Mouse (Mus musculus): ENCODE data around the gene Gm2431.
"Not testable (repeated sequence)": the region's sequence is repeated elsewhere in the genome, so short reads cannot be mapped to it uniquely, and the experiment has no call there.

Gene Gm2431

GRCm38 (mm10) chr7:142212136-142212535 lies 46.0 kb downstream of the Gm2431 start:
- ATAC-seq (ENCODE audit: insufficient number of reproducible peaks, low FRiP score, low TSS enrichment) = not testable (repeated sequence)

- no peak for ATAC-seq (ENCODE audit: insufficient number of reproducible peaks, low FRiP score, low TSS enrichment)
These were observed 46.6 kb downstream of the Gm2431 start, which contains the start of gene Gm7579 for GRCm38 (mm10) chr7:142211559-142211958. Gm7579 (plus strand) TSS chr7:142211859.

Data from cerebellum, adult (tissue).